Mouse (Mus musculus) lung, adult 2 months (tissue): Measurements from ENCODE around the gene Fitm2.

Experiments
- CTCF ChIP-seq: fragments of 200-500 bp; IDR thresholded peaks from 2 replicates; pipeline ENCODE4 v1.5.1; 2011; ENCODE audit warnings: mild to moderate bottlenecking, low read length, control low read depth; ENCODE audit not compliant: insufficient read depth
- POLR2A ChIP-seq: fragments of 200-500 bp; IDR thresholded peaks from 2 replicates; pipeline ENCODE4 v1.6.1; 2011; ENCODE audit warnings: low read depth, mild to moderate bottlenecking, control low read depth, low read length, borderline replicate concordance; ENCODE audit errors: extremely low read depth

- TF ChIP-seq CTCF (no peak), POLR2A (no peak)
These were observed 541 bp downstream of the Fitm2 start for GRCm38 (mm10) chr2:163471710-163472465.
